Mouse (Mus musculus) megakaryocyte progenitor cell, adult 5-6 weeks (primary cell): ENCODE measurements around the gene Opn4. TPM values are rescaled to one million over a fixed set of nuclear protein-coding genes. Genes with fewer than 3 reads are reported as not detected.

ENCODE experiments used
- ATAC-seq: replicated peaks from 2 replicates; pipeline ENCODE4 v1.8.0; 2016; ENCODE audit warnings: mild to moderate bottlenecking, moderate TSS enrichment, inconsistent platforms; ENCODE audit not compliant: poor library complexity
- total RNA-seq, 2 experiments: library from RNA; stranded (forward) in 1 of 2; stranded (reverse) in 1 of 2; fragments of 157-497, 149-512 nt in 1 of 2; fragments of 200-1000 nt in 1 of 2; gene quantifications; 2 replicates each; pipeline versions ENCODE4 v1.2.3 to v1.2.4; 2015 to 2017

Gene Opn4
- not detected in 2 replicates for total RNA-seq (2015)
- total RNA-seq (2017) = not detected in 2 replicates

DNA sequence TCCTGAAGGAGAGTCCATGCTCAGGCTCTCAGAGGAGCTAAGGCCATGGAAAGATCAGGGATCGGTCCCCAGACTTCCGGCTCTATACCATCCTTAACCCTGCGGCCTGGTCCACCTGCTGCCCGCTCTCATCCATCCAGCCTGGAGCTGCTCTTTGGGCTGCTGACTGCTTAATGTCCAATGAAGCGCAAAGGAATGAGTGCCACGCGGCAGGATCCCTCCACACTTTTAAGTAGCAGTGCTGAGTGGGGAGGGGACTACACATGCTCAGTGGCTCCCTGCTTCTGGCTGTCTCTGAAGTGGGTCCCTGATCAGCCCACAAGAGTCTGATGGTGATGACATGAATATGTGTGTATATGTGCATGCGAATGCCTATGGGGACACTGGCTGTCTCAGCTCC lies at the start of gene Opn4:
Opn4 (minus strand) TSS at position 202 of the 400 bp plus-strand sequence.
- no peak for ATAC-seq

- ATAC-seq = peak; percentile 65
Measured at GRCm38 (mm10) chr14:34647870-34648475, 48.0 kb upstream of the Opn4 start.

GRCm38 (mm10) chr14:34644140-34644539 lies 44.2 kb upstream of the Opn4 start:
- ATAC-seq = no peak

GRCm38 (mm10) chr14:34635721-34636120 lies 35.8 kb upstream of the Opn4 start:
- no peak for ATAC-seq

GRCm38 (mm10) chr14:34635192-34635591 lies 35.2 kb upstream of the Opn4 start:
- no peak for ATAC-seq

- ATAC-seq = peak; percentile 93
Measured at GRCm38 (mm10) chr14:34632722-34633448, 32.9 kb upstream of the Opn4 start.

DNA sequence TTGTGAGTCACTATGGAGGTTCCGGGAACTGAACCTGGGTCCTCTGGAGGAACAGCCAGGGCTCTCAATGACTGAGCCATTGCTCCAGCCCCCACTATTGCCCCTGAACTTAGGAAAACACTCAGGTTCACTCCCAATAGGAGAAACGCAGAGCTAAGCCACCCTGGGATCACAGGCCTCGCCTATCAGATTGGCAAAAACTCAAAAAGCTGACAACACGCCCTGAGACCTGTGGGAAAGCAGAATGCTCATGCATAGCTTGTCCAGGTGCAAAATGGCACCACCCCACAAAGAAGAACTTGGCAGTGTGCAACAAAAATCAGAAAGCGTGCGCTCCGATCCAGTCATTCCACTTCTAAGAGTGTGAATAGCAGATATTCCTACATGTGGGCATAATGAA lies 26.9 kb upstream of the Opn4 start:
- peak; percentile 26; the same call in 1 of the 2 replicates for ATAC-seq

GRCm38 (mm10) chr14:34623531-34624210 lies 23.7 kb upstream of the Opn4 start:
- peak; percentile 79 for ATAC-seq

DNA sequence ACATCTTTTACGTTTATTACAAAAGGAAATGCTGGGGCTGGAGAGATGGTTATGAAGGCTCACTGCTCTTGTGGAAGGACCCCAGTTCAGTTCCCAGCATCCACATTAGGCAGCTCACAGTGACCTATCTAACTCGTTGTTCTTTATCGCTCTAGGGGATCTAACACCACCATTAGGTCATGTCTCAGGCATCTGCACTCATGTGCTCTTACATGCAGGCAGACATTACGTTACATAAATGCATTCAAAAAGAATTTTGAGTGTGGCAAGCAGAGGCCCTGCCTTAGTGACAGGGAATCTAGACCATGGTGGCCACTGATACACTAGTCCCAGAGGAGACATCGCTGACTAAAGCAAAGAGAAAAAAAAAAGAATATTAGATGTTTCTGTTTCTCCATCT lies 23.1 kb upstream of the Opn4 start:
- ATAC-seq = peak; percentile 15

DNA sequence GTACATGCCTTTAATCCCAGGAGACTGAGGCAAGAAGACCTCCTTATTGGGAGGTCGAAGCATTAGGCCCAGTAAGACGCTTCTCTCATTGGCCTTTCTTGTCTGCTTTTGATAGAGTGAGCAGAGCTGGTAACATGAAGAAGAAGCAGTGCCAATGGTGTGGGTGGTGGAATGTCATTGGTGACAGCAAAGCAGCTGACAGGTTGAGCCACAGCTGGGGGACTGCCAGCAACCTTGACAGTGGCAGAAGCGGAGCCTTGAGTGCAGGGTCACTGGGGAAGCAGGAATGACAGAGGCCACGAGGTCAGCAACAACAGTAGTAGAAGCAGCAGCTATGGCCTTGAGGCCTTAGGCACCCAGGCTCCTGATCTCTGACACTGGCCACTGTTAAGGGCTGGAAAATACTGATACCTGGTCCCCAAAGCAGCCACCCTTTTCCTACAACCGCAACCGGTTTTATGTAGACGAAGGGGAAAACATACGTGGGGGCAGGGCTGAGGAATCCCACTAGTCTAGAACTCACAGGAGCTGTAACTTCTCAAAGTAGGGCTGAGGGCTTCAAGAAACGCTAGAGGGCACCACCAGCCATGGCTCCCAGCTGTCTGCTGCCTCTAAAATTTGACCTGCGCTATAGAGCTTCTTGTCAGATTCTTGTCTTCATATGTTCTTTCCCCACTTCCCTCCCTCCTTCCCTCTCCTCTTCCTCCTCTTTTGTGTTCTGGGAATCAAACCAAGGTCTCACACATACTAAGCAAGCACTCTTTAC lies 20.9 kb upstream of the Opn4 start:
- peak; percentile 51 for ATAC-seq

DNA sequence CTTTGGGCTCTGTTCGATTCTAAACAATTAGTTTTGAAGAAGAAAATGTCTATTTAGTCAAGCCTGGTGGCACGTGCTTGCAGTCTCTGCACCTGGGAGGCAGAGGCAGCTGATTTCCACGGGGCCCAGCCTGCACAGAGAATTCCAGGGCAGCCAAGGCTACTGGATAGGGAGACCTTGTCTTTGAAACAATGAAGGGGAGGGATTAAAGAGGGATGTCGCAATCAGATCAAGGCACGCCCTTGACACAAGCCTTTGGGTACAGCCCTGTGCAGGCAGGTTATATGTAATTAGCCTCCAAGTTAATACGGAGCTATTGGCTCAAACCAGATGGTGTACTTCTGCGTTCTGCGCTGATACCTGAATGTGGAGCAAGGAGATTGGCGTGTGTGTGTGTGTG lies 18.9 kb upstream of the Opn4 start:
- 0 out of 2 replicates have a peak, but pooled peaks have one; percentile 17 for ATAC-seq

- ATAC-seq = peak; percentile 90
Measured at GRCm38 (mm10) chr14:34616821-34617220, 16.9 kb upstream of the Opn4 start.

GRCm38 (mm10) chr14:34615625-34616024 lies 15.7 kb upstream of the Opn4 start:
- ATAC-seq = no peak

DNA sequence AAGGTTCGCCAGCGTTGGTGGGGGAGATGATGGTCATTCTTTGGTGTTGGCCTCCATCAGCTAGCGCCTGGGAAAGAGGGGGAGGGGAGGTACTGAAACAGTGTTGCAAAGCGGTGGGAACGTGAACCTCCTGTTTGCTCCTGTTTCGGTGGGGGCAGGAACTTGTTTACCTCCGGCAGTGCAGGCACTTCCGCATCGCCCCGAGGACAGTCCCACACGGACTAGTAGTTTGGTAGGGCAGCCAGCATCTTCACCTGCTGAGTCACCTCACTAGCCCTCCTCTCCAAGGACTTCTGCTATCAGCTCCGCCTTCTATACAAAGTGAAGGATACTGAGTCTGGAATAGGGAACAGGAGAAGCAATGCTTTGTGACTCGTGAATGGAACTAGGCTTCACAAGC lies 15.1 kb upstream of the Opn4 start:
- ATAC-seq = peak; percentile 53

DNA sequence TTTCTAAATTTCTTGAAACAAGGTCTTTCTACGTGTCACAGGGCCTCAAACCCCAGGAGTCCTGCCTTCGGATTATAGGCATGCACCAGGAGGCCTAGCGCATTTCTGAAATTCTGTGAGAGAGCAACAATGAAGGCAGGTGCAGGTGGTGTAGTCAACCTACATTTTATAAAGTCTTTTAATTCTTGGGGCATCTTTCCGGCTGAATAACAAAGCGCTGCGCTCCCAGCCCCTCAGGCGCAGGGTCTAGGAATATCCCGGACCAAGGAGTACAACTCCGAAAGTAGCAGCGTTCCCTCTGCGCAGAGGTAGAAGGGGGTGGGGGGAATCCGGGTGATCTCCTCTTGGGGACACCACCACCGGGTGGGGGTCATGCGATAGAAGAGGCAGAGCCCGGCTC lies 14.6 kb upstream of the Opn4 start:
- ATAC-seq = no peak

- no peak for ATAC-seq
Measured at GRCm38 (mm10) chr14:34613523-34613922, 13.6 kb upstream of the Opn4 start.

DNA sequence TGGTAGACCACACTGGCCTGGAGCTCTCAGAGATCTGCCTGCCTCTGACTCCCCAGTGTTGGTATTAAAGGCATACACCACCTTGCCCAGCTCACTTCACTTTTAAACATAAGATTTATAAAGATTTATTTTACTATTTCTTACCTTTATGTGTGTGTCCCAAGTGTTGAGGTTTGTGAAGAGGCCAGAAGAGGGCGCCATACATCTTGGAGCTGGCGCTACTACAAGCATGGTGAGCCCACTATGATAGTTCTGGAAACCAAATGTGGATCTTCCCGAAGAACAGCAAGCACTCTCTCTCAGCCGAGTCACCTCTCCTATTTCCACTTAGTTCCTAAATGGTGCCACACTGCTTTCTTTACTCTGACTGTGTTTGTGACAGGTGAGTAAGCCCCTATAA lies 12.3 kb upstream of the Opn4 start:
- peak; percentile 43 for ATAC-seq

DNA sequence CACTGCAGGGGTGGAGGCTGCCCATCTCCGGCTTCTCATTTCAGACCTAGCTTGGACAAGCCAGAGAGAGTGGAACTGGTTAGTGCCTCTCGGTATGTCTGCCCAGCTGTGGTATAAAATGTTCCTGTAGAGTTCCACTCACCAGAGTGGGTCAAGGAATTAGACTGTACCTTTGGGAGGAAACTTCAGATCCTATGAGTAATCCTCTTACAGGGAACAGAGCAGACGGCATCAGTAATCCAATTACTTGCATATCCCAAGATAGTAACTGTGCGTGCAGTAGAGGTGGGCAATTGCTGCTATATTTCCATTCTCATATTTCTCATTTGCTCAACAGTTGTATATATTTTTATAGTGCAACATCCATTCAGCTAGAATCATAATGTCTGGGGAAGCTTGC lies 11.6 kb upstream of the Opn4 start:
- ATAC-seq = no peak

- ATAC-seq = no peak
Measured at GRCm38 (mm10) chr14:34601910-34602309, 2.0 kb upstream of the Opn4 start.

GRCm38 (mm10) chr14:34595596-34596255 lies 4.2 kb downstream of the Opn4 start:
- ATAC-seq = no peak
